Mouse (Mus musculus): ENCODE results near the gene Trmt10c. TPM values are rescaled to one million over a fixed set of nuclear protein-coding genes. Genes with fewer than 3 reads are reported as not detected.

The Trmt10c gene
- polyA plus RNA-seq, 1 experiment = 1.9 TPM

GRCm38 (mm10) chr16:56019660-56020059, 18.0 kb downstream of the Trmt10c start:
- H3K36me3 ChIP-seq (ENCODE audit: control insufficient read depth, insufficient read depth, low read length) = peaks cover 3% of the 10 kb centered on the region; the same call in 1 of the 2 replicates
- TF ChIP-seq POLR2A (IDR thresholded peaks at IDR 0.05; ENCODE audit: control insufficient read depth, low read depth, low read length) = no peak
- no peak for TF ChIP-seq CTCF (IDR thresholded peaks at IDR 0.05; ENCODE audit: control insufficient read depth, insufficient read depth, insufficient replicate concordance, low read depth, low read length)
- no peaks in the 10 kb centered on the region for H3K27me3 ChIP-seq (ENCODE audit: control insufficient read depth, insufficient read depth, low read length)
- no peak overlapping the region for H3K27ac ChIP-seq (ENCODE audit: control insufficient read depth, insufficient read depth, low read depth, low read length)
- no peaks in the 10 kb centered on the region for H3K4me1 ChIP-seq (ENCODE audit: control insufficient read depth, insufficient read depth, low read length)
- no peak overlapping the region for H3K4me3 ChIP-seq (ENCODE audit: control insufficient read depth, low read depth, low read length)

DNA sequence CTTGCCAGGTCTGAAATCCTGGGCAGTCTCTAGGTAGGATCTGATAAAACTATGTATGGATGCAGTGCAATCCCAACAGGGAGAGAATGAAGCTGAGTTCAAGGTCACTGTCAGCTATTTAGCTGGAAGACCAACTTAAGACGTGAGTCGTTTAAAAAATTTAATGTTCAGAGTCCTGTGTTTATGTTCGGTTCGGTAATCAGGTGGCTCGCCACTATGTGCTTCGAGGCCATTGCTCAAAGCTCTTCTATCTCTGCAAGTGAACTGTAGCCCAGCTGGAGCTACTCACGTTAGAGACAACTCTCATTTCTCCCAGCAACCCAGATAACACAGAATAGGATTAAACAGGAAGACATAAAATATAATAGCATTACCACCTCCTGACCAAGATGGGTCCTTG, 23.5 kb downstream of the Trmt10c start:
- Histone ChIP-seq H3K4me3 (ENCODE audit: control insufficient read depth, low read depth, low read length) (no peak overlapping the region), H3K4me1 (ENCODE audit: control insufficient read depth, insufficient read depth, low read length) (no peaks in the 10 kb centered on the region), H3K36me3 (ENCODE audit: control insufficient read depth, insufficient read depth, low read length) (peaks cover 3% of the 10 kb centered on the region; the same call in 1 of the 2 replicates), H3K27ac (ENCODE audit: control insufficient read depth, insufficient read depth, low read depth, low read length) (no peak overlapping the region), H3K27me3 (ENCODE audit: control insufficient read depth, insufficient read depth, low read length) (no peaks in the 10 kb centered on the region)
- no peak for TF ChIP-seq POLR2A (IDR thresholded peaks at IDR 0.05; ENCODE audit: control insufficient read depth, low read depth, low read length)
- no peak for TF ChIP-seq CTCF (IDR thresholded peaks at IDR 0.05; ENCODE audit: control insufficient read depth, insufficient read depth, insufficient replicate concordance, low read depth, low read length)

- Histone ChIP-seq H3K4me1 (ENCODE audit: control insufficient read depth, insufficient read depth, low read length) (no peaks in the 10 kb centered on the region), H3K27me3 (ENCODE audit: control insufficient read depth, insufficient read depth, low read length) (no peaks in the 10 kb centered on the region), H3K36me3 (ENCODE audit: control insufficient read depth, insufficient read depth, low read length) (peaks cover 3% of the 10 kb centered on the region; the same call in 1 of the 2 replicates), H3K27ac (ENCODE audit: control insufficient read depth, insufficient read depth, low read depth, low read length) (no peak overlapping the region), H3K4me3 (ENCODE audit: control insufficient read depth, low read depth, low read length) (no peak overlapping the region)
- no peak for TF ChIP-seq CTCF (IDR thresholded peaks at IDR 0.05; ENCODE audit: control insufficient read depth, insufficient read depth, insufficient replicate concordance, low read depth, low read length)
- TF ChIP-seq POLR2A (IDR thresholded peaks at IDR 0.05; ENCODE audit: control insufficient read depth, low read depth, low read length) = no peak
Measured at GRCm38 (mm10) chr16:56012789-56013743, 24.6 kb downstream of the Trmt10c start.

DNA sequence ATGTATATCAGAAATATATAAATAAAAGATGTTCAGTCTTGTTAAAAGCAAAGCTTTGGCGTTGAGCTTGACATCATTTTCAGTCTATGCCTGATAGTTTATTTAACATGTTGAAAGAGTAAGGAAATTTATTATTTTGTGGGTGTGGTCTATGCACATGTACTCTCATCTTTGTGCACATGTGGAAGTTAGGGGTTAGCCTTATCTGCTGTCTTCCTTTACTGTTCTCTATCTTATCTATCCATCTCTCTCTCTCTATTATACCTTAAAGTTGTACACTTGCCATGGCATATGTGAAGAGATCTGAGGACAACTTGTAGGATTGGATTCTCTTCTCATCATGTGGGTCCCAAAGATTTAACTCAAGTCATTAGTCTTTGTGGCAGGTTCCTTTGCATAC, 28.8 kb downstream of the Trmt10c start:
- Histone ChIP-seq H3K36me3 (ENCODE audit: control insufficient read depth, insufficient read depth, low read length) (no peaks in the 10 kb centered on the region), H3K4me3 (ENCODE audit: control insufficient read depth, low read depth, low read length) (no peak overlapping the region), H3K27me3 (ENCODE audit: control insufficient read depth, insufficient read depth, low read length) (no peaks in the 10 kb centered on the region), H3K27ac (ENCODE audit: control insufficient read depth, insufficient read depth, low read depth, low read length) (no peak overlapping the region), H3K4me1 (ENCODE audit: control insufficient read depth, insufficient read depth, low read length) (no peaks in the 10 kb centered on the region)
- TF ChIP-seq POLR2A (IDR thresholded peaks at IDR 0.05; ENCODE audit: control insufficient read depth, low read depth, low read length) (no peak), CTCF (IDR thresholded peaks at IDR 0.05; ENCODE audit: control insufficient read depth, insufficient read depth, insufficient replicate concordance, low read depth, low read length) (no peak)

DNA sequence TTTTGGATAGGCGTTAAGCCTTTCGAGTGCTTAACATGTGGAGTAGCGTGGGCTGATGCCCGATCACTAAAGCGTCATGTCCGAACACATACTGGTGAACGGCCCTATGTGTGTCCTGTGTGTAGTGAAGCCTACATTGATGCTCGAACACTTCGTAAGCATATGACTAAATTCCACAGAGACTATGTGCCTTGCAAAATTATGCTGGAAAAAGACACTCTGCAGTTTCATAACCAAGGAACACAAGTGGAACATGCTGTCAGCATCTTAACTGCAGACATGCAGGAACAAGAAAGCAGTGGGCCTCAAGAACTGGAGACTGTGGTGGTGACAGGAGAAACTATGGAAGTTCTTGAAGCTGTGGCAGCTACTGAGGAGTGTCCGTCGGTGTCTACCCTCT, 30.8 kb downstream of the Trmt10c start:
- H3K36me3 ChIP-seq (ENCODE audit: control insufficient read depth, insufficient read depth, low read length) = no peaks in the 10 kb centered on the region
- no peak for TF ChIP-seq CTCF (IDR thresholded peaks at IDR 0.05; ENCODE audit: control insufficient read depth, insufficient read depth, insufficient replicate concordance, low read depth, low read length)
- TF ChIP-seq POLR2A (IDR thresholded peaks at IDR 0.05; ENCODE audit: control insufficient read depth, low read depth, low read length) = no peak
- H3K4me3 ChIP-seq (ENCODE audit: control insufficient read depth, low read depth, low read length) = no peak overlapping the region
- no peaks in the 10 kb centered on the region for H3K4me1 ChIP-seq (ENCODE audit: control insufficient read depth, insufficient read depth, low read length)
- no peak overlapping the region for H3K27ac ChIP-seq (ENCODE audit: control insufficient read depth, insufficient read depth, low read depth, low read length)
- H3K27me3 ChIP-seq (ENCODE audit: control insufficient read depth, insufficient read depth, low read length) = no peaks in the 10 kb centered on the region

DNA sequence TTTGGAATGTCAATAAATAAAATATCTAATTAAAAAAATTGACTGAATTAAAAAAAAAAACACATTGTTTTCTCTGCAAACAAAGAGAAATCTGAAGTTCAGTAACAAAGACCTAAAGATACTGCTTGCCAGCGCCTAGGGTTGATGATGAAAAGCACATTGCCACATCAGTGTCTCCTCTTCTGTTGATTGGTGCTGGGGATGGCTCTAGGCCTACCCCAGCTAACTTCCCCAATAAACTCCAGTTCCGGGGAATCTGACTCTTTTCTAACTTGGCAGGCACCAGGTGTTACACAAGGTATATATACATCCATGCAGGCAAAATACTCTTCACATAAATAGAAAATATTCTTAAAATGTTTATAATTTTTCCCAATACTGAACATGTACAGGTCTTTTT, 43.4 kb downstream of the Trmt10c start:
- Histone ChIP-seq H3K27me3 (ENCODE audit: control insufficient read depth, insufficient read depth, low read length) (no peaks in the 10 kb centered on the region), H3K36me3 (ENCODE audit: control insufficient read depth, insufficient read depth, low read length) (peaks cover 1% of the 10 kb centered on the region; the same call in 1 of the 2 replicates), H3K4me1 (ENCODE audit: control insufficient read depth, insufficient read depth, low read length) (no peaks in the 10 kb centered on the region), H3K27ac (ENCODE audit: control insufficient read depth, insufficient read depth, low read depth, low read length) (no peak overlapping the region), H3K4me3 (ENCODE audit: control insufficient read depth, low read depth, low read length) (no peak overlapping the region)
- TF ChIP-seq CTCF (IDR thresholded peaks at IDR 0.05; ENCODE audit: control insufficient read depth, insufficient read depth, insufficient replicate concordance, low read depth, low read length) (no peak), POLR2A (IDR thresholded peaks at IDR 0.05; ENCODE audit: control insufficient read depth, low read depth, low read length) (no peak)

- H3K27ac ChIP-seq (ENCODE audit: control insufficient read depth, insufficient read depth, low read depth, low read length) = no peak overlapping the region
- no peaks in the 10 kb centered on the region for H3K27me3 ChIP-seq (ENCODE audit: control insufficient read depth, insufficient read depth, low read length)
- H3K4me1 ChIP-seq (ENCODE audit: control insufficient read depth, insufficient read depth, low read length) = no peaks in the 10 kb centered on the region
- no peak overlapping the region for H3K4me3 ChIP-seq (ENCODE audit: control insufficient read depth, low read depth, low read length)
- peaks cover 1% of the 10 kb centered on the region; the same call in 1 of the 2 replicates for H3K36me3 ChIP-seq (ENCODE audit: control insufficient read depth, insufficient read depth, low read length)
- TF ChIP-seq CTCF (IDR thresholded peaks at IDR 0.05; ENCODE audit: control insufficient read depth, insufficient read depth, insufficient replicate concordance, low read depth, low read length) (no peak), POLR2A (IDR thresholded peaks at IDR 0.05; ENCODE audit: control insufficient read depth, low read depth, low read length) (no peak)
Measured at GRCm38 (mm10) chr16:55990311-55990710, 47.3 kb downstream of the Trmt10c start.
